Mouse (Mus musculus) midbrain, embryonic 12.5 days (tissue): ENCODE data around the gene Itga10. TPM values are rescaled to one million over a fixed set of nuclear protein-coding genes. Genes with fewer than 3 reads are reported as not detected.

ENCODE experiments used
- ATAC-seq: fragments of 200-750 bp; cut with Nextera tagmentation; 2 replicates; pipeline ENCODE4 v1.8.0; 2017; ENCODE audit warnings: low read depth, moderate TSS enrichment, moderate library complexity; ENCODE audit not compliant: low FRiP score
- H3K27ac ChIP-seq: fragments of 300-500 bp; sonication (generic); replicated peaks from 2 replicates; pipeline ENCODE4 v1.5.1; 2016; ENCODE audit warnings: mild to moderate bottlenecking
- H3K27me3 ChIP-seq: fragments of 300-500 bp; sonication (generic); 2 replicates; pipeline ENCODE4 v1.6.1; 2016; ENCODE audit warnings: mild to moderate bottlenecking
- H3K36me3 ChIP-seq: fragments of 300-500 bp; sonication (generic); 2 replicates; pipeline ENCODE4 v1.6.1; 2016
- H3K4me1 ChIP-seq: fragments of 300-500 bp; sonication (generic); 2 replicates; pipeline ENCODE4 v1.6.1; 2016
- H3K4me2 ChIP-seq: fragments of 300-500 bp; sonication (generic); replicated peaks from 2 replicates; pipeline ENCODE4 v1.6.1; 2016; ENCODE audit warnings: mild to moderate bottlenecking, moderate library complexity
- H3K4me3 ChIP-seq: fragments of 300-500 bp; sonication (generic); 2 replicates; pipeline ENCODE4 v1.5.1; 2016; ENCODE audit warnings: mild to moderate bottlenecking
- H3K9ac ChIP-seq: fragments of 300-500 bp; sonication (generic); replicated peaks from 2 replicates; pipeline ENCODE4 v1.6.1; 2016; ENCODE audit warnings: mild to moderate bottlenecking, moderate library complexity
- H3K9me3 ChIP-seq: fragments of 300-500 bp; sonication (generic); 2 replicates; pipeline ENCODE4 v1.6.1; 2016; ENCODE audit warnings: mild to moderate bottlenecking
- WGBS: fragments of 180-500 bp; shearing (Covaris S2); methylation state at CpG from one replicate; pipeline ENCODE4 v1.1.7; 2016; 5-methylcytosine and 5-hydroxymethylcytosine counted together
- polyA plus RNA-seq: library from polyadenylated mRNA; unstranded; fragments of >200 nt; fragmentation: Nextera tagmentation; extraction: Ambion mirVana; gene quantifications from 2 replicates; pipeline ENCODE4 v1.2.1, GENCODE M21; 2016

Gene Itga10
- 0.75 and 0.85 TPM in 2 replicates for polyA plus RNA-seq

- no peaks in the 10 kb centered on the region for H3K9me3 ChIP-seq
- no peak within 1 kb of the TSS for H3K4me3 ChIP-seq
- no peaks in the 10 kb centered on the region for H3K4me1 ChIP-seq
- no peak within 1 kb of the TSS for H3K27ac ChIP-seq
- peaks cover 32% of the 10 kb centered on the region for H3K36me3 ChIP-seq
- no peak within 1 kb of the TSS for H3K9ac ChIP-seq
- ATAC-seq = no peak
- WGBS = 64% methylated on average over 7 of the region's 7 CpGs
- no peaks in the 10 kb centered on the region for H3K27me3 ChIP-seq
- no peak within 1 kb of the TSS for H3K4me2 ChIP-seq
Observed at GRCm38 (mm10) chr3:96645018-96645649, at the start of gene Itga10. Gene Itga10 (plus strand): TSS chr3:96645584.

- WGBS = 21% methylated on average over 6 of the region's 6 CpGs
- no peak for ATAC-seq
- Histone ChIP-seq H3K9me3 (no peaks in the 10 kb centered on the region), H3K4me2 (peak overlapping the region; percentile 77), H3K4me1 (peaks cover 55% of the 10 kb centered on the region), H3K36me3 (no peaks in the 10 kb centered on the region), H3K4me3 (no peak overlapping the region), H3K9ac (no peak overlapping the region), H3K27me3 (peaks cover 37% of the 10 kb centered on the region), H3K27ac (no peak overlapping the region)
Observed at GRCm38 (mm10) chr3:96595661-96596060, 49.7 kb upstream of the Itga10 start.

GRCm38 (mm10) chr3:96596228-96596707 lies 49.1 kb upstream of the Itga10 start, which contains the start of gene Ankrd34a:
Gene Ankrd34a (plus strand): TSS chr3:96596636.
- H3K27me3 ChIP-seq = peaks cover 37% of the 10 kb centered on the region
- H3K4me3 ChIP-seq = peak within 1 kb of the TSS; percentile 49
- WGBS = under 1% methylated on average over 19 of the region's 23 CpGs
- no peaks in the 10 kb centered on the region for H3K9me3 ChIP-seq
- H3K27ac ChIP-seq = peak within 1 kb of the TSS; percentile 47
- H3K4me2 ChIP-seq = peak within 1 kb of the TSS; percentile 77
- peaks cover 55% of the 10 kb centered on the region for H3K4me1 ChIP-seq
- no peaks in the 10 kb centered on the region for H3K36me3 ChIP-seq
- H3K9ac ChIP-seq = peak within 1 kb of the TSS; percentile 58
- no peak for ATAC-seq

- Histone ChIP-seq H3K9me3 (no peaks in the 10 kb centered on the region), H3K36me3 (no peaks in the 10 kb centered on the region), H3K27ac (no peak overlapping the region), H3K4me1 (peaks cover 56% of the 10 kb centered on the region), H3K9ac (peak overlapping the region; percentile 58), H3K27me3 (peaks cover 37% of the 10 kb centered on the region), H3K4me2 (peak overlapping the region; percentile 77), H3K4me3 (peak overlapping the region; percentile 49)
- no peak for ATAC-seq
- 1% methylated on average over 11 of the region's 12 CpGs for WGBS
Observed at GRCm38 (mm10) chr3:96596855-96597254, 48.5 kb upstream of the Itga10 start.

- no peaks in the 10 kb centered on the region for H3K36me3 ChIP-seq
- H3K27ac ChIP-seq = peak overlapping the region; percentile 47
- H3K9ac ChIP-seq = peak overlapping the region; percentile 58
- ATAC-seq = no peak
- H3K27me3 ChIP-seq = peaks cover 34% of the 10 kb centered on the region
- peak overlapping the region; percentile 77 for H3K4me2 ChIP-seq
- WGBS = under 1% methylated on average over 40 of the region's 40 CpGs
- H3K9me3 ChIP-seq = no peaks in the 10 kb centered on the region
- peak overlapping the region; percentile 49 for H3K4me3 ChIP-seq
- H3K4me1 ChIP-seq = peaks cover 57% of the 10 kb centered on the region
Observed at GRCm38 (mm10) chr3:96597435-96597891, 47.9 kb upstream of the Itga10 start.

GRCm38 (mm10) chr3:96598156-96599068 lies 47.0 kb upstream of the Itga10 start:
- H3K4me1 ChIP-seq = peaks cover 57% of the 10 kb centered on the region
- ATAC-seq = no peak
- WGBS = 2% methylated on average over 54 of the region's 54 CpGs
- peaks cover 34% of the 10 kb centered on the region for H3K27me3 ChIP-seq
- no peaks in the 10 kb centered on the region for H3K9me3 ChIP-seq
- H3K9ac ChIP-seq = peak overlapping the region; percentile 58
- H3K4me2 ChIP-seq = peak overlapping the region; percentile 77
- peak overlapping the region; percentile 49 for H3K4me3 ChIP-seq
- H3K36me3 ChIP-seq = peaks cover under 1% of the 10 kb centered on the region; the same call in 1 of the 2 replicates
- peak overlapping the region; percentile 47 for H3K27ac ChIP-seq

GRCm38 (mm10) chr3:96599069-96599393 lies 46.4 kb upstream of the Itga10 start:
- Histone ChIP-seq H3K9me3 (no peaks in the 10 kb centered on the region), H3K27ac (no peak overlapping the region), H3K4me3 (no peak overlapping the region), H3K4me1 (peaks cover 64% of the 10 kb centered on the region), H3K36me3 (peaks cover 7% of the 10 kb centered on the region), H3K4me2 (peak overlapping the region; percentile 77), H3K9ac (no peak overlapping the region), H3K27me3 (peaks cover 34% of the 10 kb centered on the region)
- ATAC-seq = no peak
- 44% methylated on average over 8 of the region's 8 CpGs for WGBS

GRCm38 (mm10) chr3:96599411-96599810 lies 46.0 kb upstream of the Itga10 start:
- no peaks in the 10 kb centered on the region for H3K9me3 ChIP-seq
- ATAC-seq = no peak
- H3K4me3 ChIP-seq = no peak overlapping the region
- peaks cover 67% of the 10 kb centered on the region for H3K4me1 ChIP-seq
- H3K4me2 ChIP-seq = no peak overlapping the region
- H3K27ac ChIP-seq = no peak overlapping the region
- WGBS = 58% methylated on average over 3 of the region's 3 CpGs
- peaks cover 7% of the 10 kb centered on the region for H3K36me3 ChIP-seq
- peaks cover 34% of the 10 kb centered on the region for H3K27me3 ChIP-seq
- H3K9ac ChIP-seq = no peak overlapping the region

GRCm38 (mm10) chr3:96600639-96601250 lies 44.6 kb upstream of the Itga10 start, which contains the start of gene Lix1l:
Gene Lix1l (plus strand): TSS chr3:96601149.
- H3K9ac ChIP-seq = peak within 1 kb of the TSS; percentile 98
- peak within 1 kb of the TSS; percentile 97 for H3K27ac ChIP-seq
- peak; percentile 94 for ATAC-seq
- H3K27me3 ChIP-seq = peaks cover 23% of the 10 kb centered on the region
- H3K9me3 ChIP-seq = no peaks in the 10 kb centered on the region
- H3K4me1 ChIP-seq = peaks cover 71% of the 10 kb centered on the region
- peak within 1 kb of the TSS; percentile 70 for H3K4me2 ChIP-seq
- peak within 1 kb of the TSS; percentile 95 for H3K4me3 ChIP-seq
- peaks cover 7% of the 10 kb centered on the region for H3K36me3 ChIP-seq
- WGBS = 2% methylated on average over 27 of the region's 27 CpGs

GRCm38 (mm10) chr3:96601251-96601787 lies 44.1 kb upstream of the Itga10 start:
- peak overlapping the region; percentile 98 for H3K9ac ChIP-seq

GRCm38 (mm10) chr3:96601941-96602703 lies 43.3 kb upstream of the Itga10 start:
- 22% methylated on average over 10 of the region's 10 CpGs for WGBS
- no peak for ATAC-seq

More at GRCm38 (mm10) chr3:96601251-96601787, 44.1 kb upstream of the Itga10 start:
- Histone ChIP-seq H3K27me3 (peaks cover 18% of the 10 kb centered on the region), H3K4me1 (peaks cover 65% of the 10 kb centered on the region), H3K4me2 (peak overlapping the region; percentile 70), H3K9me3 (no peaks in the 10 kb centered on the region), H3K27ac (peak overlapping the region; percentile 97), H3K4me3 (peak overlapping the region; percentile 95), H3K36me3 (peaks cover 7% of the 10 kb centered on the region)
- WGBS = under 1% methylated on average over 14 of the region's 40 CpGs
- peak; percentile 71 for ATAC-seq

More at GRCm38 (mm10) chr3:96601941-96602703, 43.3 kb upstream of the Itga10 start:
- peaks cover 10% of the 10 kb centered on the region for H3K27me3 ChIP-seq
- peak overlapping the region; percentile 98 for H3K9ac ChIP-seq
- peak overlapping the region; percentile 95 for H3K4me3 ChIP-seq
- peak overlapping the region; percentile 97 for H3K27ac ChIP-seq
- peaks cover 57% of the 10 kb centered on the region for H3K4me1 ChIP-seq
- H3K9me3 ChIP-seq = no peaks in the 10 kb centered on the region
- peaks cover 7% of the 10 kb centered on the region for H3K36me3 ChIP-seq
- H3K4me2 ChIP-seq = peak overlapping the region; percentile 70
